Mouse (Mus musculus) lung, embryonic 14.5 days (tissue): Measurements from ENCODE around the gene Dynlt1f. TPM values are rescaled to one million over a fixed set of nuclear protein-coding genes. Genes with fewer than 3 reads are reported as not detected.
"Not testable (repeated sequence)": the region's sequence is repeated elsewhere in the genome, so short reads cannot be mapped to it uniquely, and the experiment has no call there.

ENCODE experiments used
- ATAC-seq: fragments of 200-750 bp; cut with Nextera tagmentation; 2 replicates; pipeline ENCODE4 v1.8.0; 2017; ENCODE audit warnings: mild to moderate bottlenecking, moderate TSS enrichment, moderate library complexity; ENCODE audit not compliant: insufficient read depth
- DNase-seq: peaks from one replicate; pipeline ENCODE4 v3.0.0-alpha.2; 2015
- H3K27ac ChIP-seq: fragments of 300-500 bp; sonication (generic); 2 replicates; pipeline ENCODE4 v1.5.1; 2014; ENCODE audit warnings: low read depth, mild to moderate bottlenecking, moderate library complexity
- H3K27me3 ChIP-seq: fragments of 300-500 bp; sonication (generic); 2 replicates; pipeline ENCODE4 v1.6.1; 2014; ENCODE audit warnings: low read length, control low read depth; ENCODE audit not compliant: insufficient read depth
- H3K36me3 ChIP-seq: fragments of 300-500 bp; sonication (generic); 2 replicates; pipeline ENCODE4 v1.6.1; 2014; ENCODE audit warnings: control low read depth; ENCODE audit not compliant: insufficient read depth
- H3K4me1 ChIP-seq: fragments of 300-500 bp; sonication (generic); 2 replicates; pipeline ENCODE4 v1.6.1; 2014; ENCODE audit warnings: antibody characterized with exemption, control low read depth; ENCODE audit not compliant: insufficient read depth
- H3K4me2 ChIP-seq: fragments of 300-500 bp; sonication (generic); 2 replicates; pipeline ENCODE4 v1.6.1; 2014; ENCODE audit warnings: mild to moderate bottlenecking
- H3K4me3 ChIP-seq: fragments of 300-500 bp; sonication (generic); 2 replicates; pipeline ENCODE4 v1.5.1; 2014; ENCODE audit warnings: low read depth, low read length
- H3K9ac ChIP-seq: fragments of 300-500 bp; sonication (generic); 2 replicates; pipeline ENCODE4 v1.6.1; 2014
- H3K9me3 ChIP-seq: fragments of 300-500 bp; sonication (generic); 2 replicates; pipeline ENCODE4 v1.6.1; 2016; ENCODE audit warnings: low read depth, low read length, control low read depth
- WGBS: fragments of 180-500 bp; shearing (Covaris S2); extraction: QIAGEN DNeasy Blood & Tissue Kit; methylation state at CpG from one replicate; pipeline ENCODE4 v1.1.7; 2014; 5-methylcytosine and 5-hydroxymethylcytosine counted together
- polyA plus RNA-seq: library from polyadenylated mRNA; unstranded; fragments of >200 nt; fragmentation: Nextera tagmentation; extraction: Ambion mirVana; gene quantifications from 2 replicates; pipeline ENCODE4 v1.2.1, GENCODE M21; 2014

Dynlt1f gene
- polyA plus RNA-seq, 1 experiment from 2014 or later, result 324 TPM

GRCm38 (mm10) chr17:6616731-6617130 is 39.0 kb downstream of the Dynlt1f start:
- not testable (repeated sequence) for ATAC-seq, H3K4me2 ChIP-seq, H3K9me3 ChIP-seq, H3K27ac ChIP-seq, H3K36me3 ChIP-seq, H3K9ac ChIP-seq, H3K27me3 ChIP-seq, H3K4me3 ChIP-seq, DNase-seq, H3K4me1 ChIP-seq
- WGBS, result 96% methylated on average over 9 of the region's 9 CpGs

- not testable (repeated sequence) for H3K27me3 ChIP-seq, ATAC-seq, H3K36me3 ChIP-seq, H3K4me1 ChIP-seq, H3K9me3 ChIP-seq, H3K9ac ChIP-seq, H3K4me2 ChIP-seq, H3K27ac ChIP-seq, H3K4me3 ChIP-seq, DNase-seq
- 71% methylated on average over 4 of the region's 9 CpGs for WGBS
Measured at GRCm38 (mm10) chr17:6614316-6614715, 41.4 kb downstream of the Dynlt1f start.

DNA sequence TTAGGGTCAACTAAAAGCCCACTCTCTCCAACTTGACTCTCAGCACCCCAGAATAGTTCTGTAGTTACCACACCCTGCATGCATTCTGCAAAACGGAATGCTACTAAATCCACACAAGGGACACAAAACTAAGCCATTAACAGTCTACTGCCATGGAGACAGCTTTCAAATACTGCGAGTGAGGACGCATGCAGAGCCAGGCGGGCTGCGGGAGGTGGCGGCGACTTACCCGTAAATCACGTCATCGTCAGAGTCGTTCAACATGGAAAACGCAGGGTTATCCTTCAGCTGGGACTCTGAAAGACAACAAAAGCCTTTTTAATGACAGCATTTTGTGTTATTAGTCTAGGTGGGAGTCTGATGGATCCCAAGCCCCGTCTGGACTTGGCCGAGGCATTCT is 42.2 kb downstream of the Dynlt1f start:
- not testable (repeated sequence) for H3K9ac ChIP-seq, H3K9me3 ChIP-seq, ATAC-seq, H3K4me3 ChIP-seq, DNase-seq, H3K27me3 ChIP-seq, H3K4me1 ChIP-seq, H3K4me2 ChIP-seq, H3K36me3 ChIP-seq, H3K27ac ChIP-seq
- 81% methylated on average over 11 of the region's 14 CpGs for whole genome bisulfite sequencing

DNA sequence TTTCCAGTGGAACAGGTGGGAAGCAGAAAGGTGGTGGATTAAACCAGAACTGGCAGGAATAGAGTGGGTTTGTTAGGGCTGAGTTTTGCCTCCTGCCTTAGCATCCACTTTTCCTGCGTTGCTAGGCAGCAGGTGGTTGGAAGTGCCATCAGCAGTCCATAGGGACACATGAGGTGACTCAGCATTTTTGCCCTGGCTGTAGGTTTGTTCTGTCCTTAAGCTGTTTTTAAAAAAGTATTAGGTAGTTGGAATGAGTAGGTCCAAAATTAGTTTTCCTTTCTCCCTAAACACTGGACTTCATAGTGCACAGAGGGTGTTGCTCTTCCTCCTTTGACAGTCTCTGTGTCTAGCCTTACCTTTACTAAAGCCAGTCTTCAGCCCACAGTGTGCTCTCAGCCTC is 50.4 kb downstream of the Dynlt1f start:
- H3K27me3 ChIP-seq, ATAC-seq, H3K4me2 ChIP-seq, H3K9me3 ChIP-seq, H3K27ac ChIP-seq, DNase-seq, H3K9ac ChIP-seq, H3K36me3 ChIP-seq, H3K4me3 ChIP-seq, H3K4me1 ChIP-seq: not testable (repeated sequence)
- WGBS, result 77% methylated on average over 1 of the region's 1 CpGs

DNA sequence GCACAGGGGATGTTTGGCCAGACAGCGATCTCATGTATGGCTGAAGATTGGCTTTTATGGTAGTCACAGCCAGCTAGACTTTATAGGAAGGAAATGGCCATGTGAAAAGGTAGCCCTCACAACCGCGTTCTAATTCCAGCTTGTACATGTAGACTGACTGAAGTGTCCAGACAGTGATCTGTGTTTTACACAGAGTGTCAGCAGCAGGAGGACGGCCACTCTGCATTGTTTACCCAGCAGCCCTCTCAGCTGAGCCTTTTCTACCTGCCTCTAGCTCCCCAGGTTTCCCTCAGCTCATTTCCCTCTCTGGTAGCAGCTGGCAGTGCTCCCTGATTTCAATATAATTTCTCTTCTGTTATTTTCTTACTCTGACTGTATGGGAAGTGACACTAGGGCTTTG is 53.5 kb downstream of the Dynlt1f start:
- H3K4me2 ChIP-seq, H3K4me3 ChIP-seq, ATAC-seq, H3K9me3 ChIP-seq, H3K36me3 ChIP-seq, H3K27ac ChIP-seq, H3K9ac ChIP-seq, H3K27me3 ChIP-seq, DNase-seq, H3K4me1 ChIP-seq: not testable (repeated sequence)
- 0% methylated on average over 3 of the region's 4 CpGs for WGBS

GRCm38 (mm10) chr17:6601204-6601911 is 54.3 kb downstream of the Dynlt1f start, which contains the start of gene Dynlt1c:
Gene Dynlt1c, plus strand, starts transcription at chr17:6601671.
- H3K4me2 ChIP-seq, result peak within 1 kb of the TSS; percentile 50
- H3K4me1 ChIP-seq, H3K9me3 ChIP-seq, H3K36me3 ChIP-seq, H3K27me3 ChIP-seq, H3K9ac ChIP-seq: not testable (repeated sequence)
- H3K27ac ChIP-seq, result peak within 1 kb of the TSS; percentile 63; the same call in 1 of the 2 replicates
- ATAC-seq (peak; percentile 99), DNase-seq (peak; percentile 91)
- H3K4me3 ChIP-seq, result peak within 1 kb of the TSS; percentile 24
- 3% methylated on average over 26 of the region's 40 CpGs for WGBS

- H3K9me3 ChIP-seq, H3K36me3 ChIP-seq, H3K4me2 ChIP-seq, H3K27ac ChIP-seq, H3K9ac ChIP-seq, ATAC-seq, H3K4me3 ChIP-seq, H3K4me1 ChIP-seq, DNase-seq, H3K27me3 ChIP-seq: not testable (repeated sequence)
- WGBS, result 79% methylated on average over 5 of the region's 8 CpGs
Measured at GRCm38 (mm10) chr17:6600216-6600911, 55.3 kb downstream of the Dynlt1f start.

GRCm38 (mm10) chr17:6598356-6598755 is 57.3 kb downstream of the Dynlt1f start:
- 78% methylated on average over 7 of the region's 7 CpGs for WGBS
- H3K36me3 ChIP-seq, H3K27ac ChIP-seq: not testable (repeated sequence)

More at GRCm38 (mm10) chr17:6598356-6598755, 57.3 kb downstream of the Dynlt1f start:
- not testable (repeated sequence) for H3K4me2 ChIP-seq, H3K9ac ChIP-seq, H3K4me1 ChIP-seq, ATAC-seq, H3K4me3 ChIP-seq, H3K27me3 ChIP-seq, DNase-seq, H3K9me3 ChIP-seq

Other genes starting within 250 kb of the Dynlt1f start
- gene Dynlt1b, start 225.8 kb downstream of the Dynlt1f start, polyA plus RNA-seq, result 579 and 584 TPM in 2 replicates
- 38.4 and 41.1 TPM in 2 replicates for gene Dynlt1c, start 54.2 kb downstream of the Dynlt1f start, polyA plus RNA-seq
- gene Sytl3, start 3.2 kb upstream of the Dynlt1f start, polyA plus RNA-seq, result 0.13 and 0.26 TPM in 2 replicates
- 97.1 and 97.3 TPM in 2 replicates for gene Ezr, start 126.9 kb upstream of the Dynlt1f start, polyA plus RNA-seq